Mouse (Mus musculus) small intestine, adult 2 months (tissue): Measurements from ENCODE around the gene Rabep2. TPM values are rescaled to one million over a fixed set of nuclear protein-coding genes. Genes with fewer than 3 reads are reported as not detected.
"Not testable (repeated sequence)": the region's sequence is repeated elsewhere in the genome, so short reads cannot be mapped to it uniquely, and the experiment has no call there.

Experiments
- H3K27ac ChIP-seq: fragments of 200-500 bp; 2 replicates; pipeline ENCODE4 v1.5.1; 2012; ENCODE audit warnings: low read depth, low read length, control low read depth, inconsistent platforms; ENCODE audit not compliant: insufficient read depth
- H3K27me3 ChIP-seq: fragments of 200-500 bp; 2 replicates; pipeline ENCODE4 v1.6.1; 2012; ENCODE audit warnings: mild to moderate bottlenecking, moderate library complexity, low read length, inconsistent platforms; ENCODE audit not compliant: control insufficient read depth, insufficient read depth
- H3K36me3 ChIP-seq: fragments of 200-500 bp; 2 replicates; pipeline ENCODE4 v1.6.1; 2012; ENCODE audit warnings: mild to moderate bottlenecking, low read length, control low read depth, inconsistent platforms; ENCODE audit not compliant: control insufficient read depth, insufficient read depth
- H3K4me1 ChIP-seq: fragments of 200-500 bp; 2 replicates; pipeline ENCODE4 v1.6.1; 2012; ENCODE audit warnings: low read length, inconsistent platforms, mixed read lengths; ENCODE audit not compliant: control insufficient read depth, insufficient read depth, insufficient read length
- H3K4me3 ChIP-seq: fragments of 200-500 bp; 2 replicates; pipeline ENCODE4 v1.5.1; 2012; ENCODE audit warnings: low read depth, mild to moderate bottlenecking, control low read depth, inconsistent platforms, low read length, moderate library complexity
- CTCF ChIP-seq: fragments of 200-500 bp; IDR thresholded peaks from 2 replicates; pipeline ENCODE4 v1.5.1; 2012; ENCODE audit warnings: low read depth, mild to moderate bottlenecking, control low read depth, inconsistent platforms, low read length, moderate library complexity, mixed read lengths; ENCODE audit not compliant: insufficient replicate concordance, insufficient read length; ENCODE audit errors: extremely low read depth
- POLR2A ChIP-seq: fragments of 200-500 bp; IDR thresholded peaks from 2 replicates; pipeline ENCODE4 v1.6.1; 2012; ENCODE audit warnings: low read depth, mild to moderate bottlenecking, control low read depth, inconsistent platforms, low read length, moderate library complexity
- WGBS: fragments of 180-500 bp; shearing (Covaris S2); methylation state at CpG from one replicate; pipeline ENCODE4 v1.1.7; 2018; 5-methylcytosine and 5-hydroxymethylcytosine counted together
- polyA plus RNA-seq: library from polyadenylated mRNA; depleted of rRNA; stranded (reverse); fragments of >200 nt; gene quantifications from 2 replicates; pipeline ENCODE4 v1.2.3, GENCODE M21; 2012

Rabep2 gene
- polyA plus RNA-seq, 1 experiment, result 20.3 TPM

DNA sequence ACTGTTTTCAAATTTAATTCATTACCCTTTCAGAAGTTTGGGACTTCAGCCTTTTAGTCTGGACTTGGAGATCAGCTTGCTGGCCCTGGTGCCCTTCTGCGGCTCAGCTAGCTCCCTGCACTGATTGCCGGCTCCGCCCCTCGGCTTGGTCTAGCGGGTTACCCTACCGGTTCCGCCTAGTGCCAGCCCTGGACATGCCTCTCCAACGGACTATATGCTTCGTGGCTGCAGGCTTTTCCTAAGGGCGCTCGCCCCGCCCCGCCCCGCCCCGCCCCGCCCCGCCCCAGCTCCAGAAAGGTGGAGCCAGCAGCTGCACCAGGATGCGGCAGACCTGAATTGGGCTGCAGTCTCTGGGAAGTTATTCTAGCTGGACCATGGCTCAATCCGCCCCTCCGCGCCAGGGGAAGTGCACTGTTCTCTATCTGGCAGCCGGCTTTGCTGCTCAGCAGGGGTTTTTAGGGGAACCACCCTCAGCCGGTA is 53.9 kb downstream of the Rabep2 start:
- WGBS, result under 1% methylated on average over 23 of the region's 23 CpGs
- Histone ChIP-seq H3K27ac (peak overlapping the region; percentile 53), H3K4me1 (no peaks in the 10 kb centered on the region; the same call in 1 of the 2 replicates), H3K4me3 (peak overlapping the region; percentile 58), H3K36me3 (no peaks in the 10 kb centered on the region), H3K27me3 (no peaks in the 10 kb centered on the region)
- TF ChIP-seq CTCF, result no peak
- peak; percentile 58; the same call in 1 of the 2 replicates for TF ChIP-seq POLR2A

DNA sequence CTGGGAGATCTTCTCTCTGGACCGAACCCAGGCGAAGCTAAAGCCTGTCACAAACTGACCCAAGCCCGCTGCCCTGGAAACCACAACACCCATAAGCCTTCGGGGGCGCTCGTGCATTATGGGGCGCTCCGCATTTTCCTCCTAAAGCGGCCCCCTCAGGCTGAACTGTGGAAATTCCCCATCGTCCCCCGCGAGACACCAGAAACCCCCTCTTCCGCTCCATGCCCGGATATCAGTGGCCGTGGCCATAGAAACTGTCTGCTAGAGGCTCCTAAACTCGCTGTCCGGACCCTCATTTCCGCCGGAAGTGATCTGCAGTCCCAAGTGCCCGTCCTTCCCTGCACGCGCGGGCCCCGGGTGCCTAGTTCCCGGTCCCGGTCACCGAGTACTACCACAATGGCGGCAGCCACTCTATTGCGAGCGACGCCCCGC is 58.5 kb downstream of the Rabep2 start, which contains the start of gene Tufm:
Tufm (plus strand) TSS at position 310 of the 432 bp plus-strand sequence.
- H3K36me3 ChIP-seq, result peaks cover 14% of the 10 kb centered on the region
- no peaks in the 10 kb centered on the region; the same call in 1 of the 2 replicates for H3K4me1 ChIP-seq
- peak within 1 kb of the TSS; percentile 68 for H3K27ac ChIP-seq
- TF ChIP-seq CTCF (peak; percentile 25; the same call in 1 of the 2 replicates), POLR2A (no peak; the same call in 1 of the 2 replicates)
- 1% methylated on average over 32 of the region's 32 CpGs for WGBS
- peak within 1 kb of the TSS; percentile 88 for H3K4me3 ChIP-seq
- H3K27me3 ChIP-seq, result no peaks in the 10 kb centered on the region

- not testable (repeated sequence) for H3K4me1 ChIP-seq, H3K27me3 ChIP-seq
- Histone ChIP-seq H3K36me3 (peaks cover 21% of the 10 kb centered on the region), H3K4me3 (peak overlapping the region; percentile 88), H3K27ac (peak overlapping the region; percentile 68)
- WGBS, result 3% methylated on average over 25 of the region's 25 CpGs
Observed at GRCm38 (mm10) chr7:126487617-126488385, 59.2 kb downstream of the Rabep2 start.

- WGBS, result 48% methylated on average over 1 of the region's 1 CpGs
- TF ChIP-seq CTCF (no peak), POLR2A (no peak)
- H3K4me3 ChIP-seq, result no peak overlapping the region
- H3K4me1 ChIP-seq, result no peaks in the 10 kb centered on the region
- no peaks in the 10 kb centered on the region for H3K27me3 ChIP-seq
- peaks cover 53% of the 10 kb centered on the region for H3K36me3 ChIP-seq
- no peak overlapping the region for H3K27ac ChIP-seq
Observed at GRCm38 (mm10) chr7:126491005-126491404, 62.4 kb downstream of the Rabep2 start.

GRCm38 (mm10) chr7:126491973-126492372 is 63.4 kb downstream of the Rabep2 start:
- Histone ChIP-seq H3K27me3 (no peaks in the 10 kb centered on the region), H3K27ac (no peak overlapping the region), H3K36me3 (peaks cover 61% of the 10 kb centered on the region)

DNA sequence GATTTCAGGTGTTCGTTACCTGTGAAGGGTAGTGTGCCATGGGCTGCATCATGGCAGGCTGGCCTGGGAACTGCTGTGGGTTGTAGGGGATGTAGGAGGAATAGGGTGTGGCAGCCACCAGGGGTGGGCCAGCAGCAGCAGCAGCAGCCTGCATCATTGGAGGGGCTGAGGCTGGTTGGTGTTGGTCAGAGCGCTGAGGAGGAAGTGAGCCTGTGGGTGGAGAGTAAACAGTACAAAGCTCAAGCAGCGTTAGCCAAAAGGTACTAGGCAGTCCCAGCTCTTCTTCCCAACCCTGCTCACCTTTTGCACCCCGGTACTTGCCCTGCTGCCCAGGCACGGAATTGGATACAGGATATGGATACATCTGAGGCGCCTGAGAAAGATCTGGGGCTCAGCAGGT is 65.6 kb downstream of the Rabep2 start:
- H3K27me3 ChIP-seq, result no peaks in the 10 kb centered on the region
- H3K36me3 ChIP-seq, result peaks cover 81% of the 10 kb centered on the region
- WGBS, result 54% methylated on average over 6 of the region's 6 CpGs
- H3K4me3 ChIP-seq, result no peak overlapping the region
- TF ChIP-seq POLR2A (no peak), CTCF (no peak)
- no peak overlapping the region for H3K27ac ChIP-seq
- no peaks in the 10 kb centered on the region for H3K4me1 ChIP-seq

More at GRCm38 (mm10) chr7:126491973-126492372, 63.4 kb downstream of the Rabep2 start:
- TF ChIP-seq POLR2A, result no peak
- no peak for TF ChIP-seq CTCF
- WGBS, result 62% methylated on average over 11 of the region's 11 CpGs
- Histone ChIP-seq H3K4me1 (no peaks in the 10 kb centered on the region), H3K4me3 (no peak overlapping the region)

GRCm38 (mm10) chr7:126496475-126496874 is 67.9 kb downstream of the Rabep2 start:
- H3K27ac ChIP-seq, result no peak overlapping the region
- 93% methylated on average over 5 of the region's 5 CpGs for WGBS

More at GRCm38 (mm10) chr7:126496475-126496874, 67.9 kb downstream of the Rabep2 start:
- Histone ChIP-seq H3K27me3 (no peaks in the 10 kb centered on the region), H3K36me3 (peaks cover 92% of the 10 kb centered on the region), H3K4me3 (no peak overlapping the region), H3K4me1 (no peaks in the 10 kb centered on the region)
- TF ChIP-seq POLR2A, result no peak
- no peak for TF ChIP-seq CTCF
